In the genomic region with DNA sequence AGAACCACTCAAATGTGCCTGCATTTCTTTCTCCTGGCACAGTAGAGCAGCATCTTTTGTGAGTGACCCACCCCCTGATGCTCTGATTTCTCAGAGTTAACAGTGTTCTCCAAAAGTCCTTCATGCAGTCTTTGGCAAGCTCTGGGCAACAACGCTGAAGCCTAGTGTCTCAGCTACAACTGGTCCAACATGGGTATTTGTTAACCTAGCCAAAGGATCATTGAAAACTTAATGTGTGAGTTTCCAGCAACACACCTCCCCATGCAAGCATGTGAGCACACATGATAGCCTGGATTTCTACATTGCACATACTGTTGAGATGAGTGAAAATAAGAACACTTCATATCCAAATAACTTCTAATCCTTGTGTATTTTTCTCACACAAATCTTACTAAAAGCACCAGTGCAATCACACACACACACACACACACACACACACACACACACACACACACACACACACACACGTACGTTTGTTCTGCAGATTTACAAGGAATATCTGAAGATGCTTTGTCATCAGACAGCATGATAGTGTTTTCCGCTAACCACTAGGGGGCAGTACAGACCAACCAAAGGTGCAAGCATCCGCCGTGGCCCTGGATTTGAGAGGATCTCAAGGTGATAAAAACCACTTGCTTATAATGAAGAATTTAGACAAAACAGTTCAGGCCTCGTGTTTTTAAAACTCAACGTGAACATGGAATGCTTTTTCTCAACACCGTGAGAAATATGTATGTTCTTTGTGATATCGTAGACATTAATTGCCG, we compare ENCODE assay signal across 7 mouse cellular contexts. TPM values are rescaled to one million over a fixed set of nuclear protein-coding genes. Genes with fewer than 3 reads are reported as not detected.
DNase-seq lines count a peak whose midpoint lies in the region; ATAC-seq and TF ChIP-seq lines count a peak whose summit lies in the region.

No protein-coding gene starts in this region.

- no peak overlapping the region for H3K4me3 ChIP-seq in forebrain, postnatal 0 days (ENCODE audit: low read depth, low read length)
- H3K4me3 ChIP-seq in hindbrain, embryonic 14.5 days (replicated peaks; ENCODE audit: low read length), result no peak overlapping the region

- H3K36me3 ChIP-seq in forebrain, postnatal 0 days (ENCODE audit: insufficient read depth), result no peaks in the 10 kb centered on the region
- no peaks in the 10 kb centered on the region for H3K36me3 ChIP-seq in hindbrain, embryonic 14.5 days (replicated peaks; ENCODE audit: control insufficient read depth, insufficient read depth)

- no peak overlapping the region for H3K4me2 ChIP-seq in forebrain, postnatal 0 days (ENCODE audit: low read depth)
- no peak overlapping the region for H3K4me2 ChIP-seq in hindbrain, embryonic 14.5 days (replicated peaks)

- H3K4me1 ChIP-seq in forebrain, postnatal 0 days (ENCODE audit: insufficient read depth), result no peaks in the 10 kb centered on the region
- peaks cover 7% of the 10 kb centered on the region for H3K4me1 ChIP-seq in hindbrain, embryonic 14.5 days (replicated peaks; ENCODE audit: control insufficient read depth, insufficient read depth, low read length)

- no peak overlapping the region for H3K9ac ChIP-seq in forebrain, postnatal 0 days
- no peak overlapping the region for H3K9ac ChIP-seq in hindbrain, embryonic 14.5 days

- H3K9me3 ChIP-seq in forebrain, postnatal 0 days (ENCODE audit: low read length), result no peaks in the 10 kb centered on the region
- H3K9me3 ChIP-seq in hindbrain, embryonic 14.5 days (ENCODE audit: control insufficient read depth, low read length), result no peaks in the 10 kb centered on the region

- H3K27me3 ChIP-seq in forebrain, postnatal 0 days (ENCODE audit: insufficient read depth, low read length), result no peaks in the 10 kb centered on the region
- H3K27me3 ChIP-seq in hindbrain, embryonic 14.5 days (ENCODE audit: control insufficient read depth, insufficient read depth, low read length), result no peaks in the 10 kb centered on the region

- WGBS in forebrain, postnatal 0 days, result 17% methylated on average over 11 of the region's 11 CpGs
- WGBS in hindbrain, embryonic 14.5 days, result 21% methylated on average over 11 of the region's 11 CpGs

- no peak overlapping the region for H3K27ac ChIP-seq in forebrain, postnatal 0 days (ENCODE audit: low read depth, low read length)
- no peak overlapping the region for H3K27ac ChIP-seq in hindbrain, embryonic 14.5 days

- peak; percentile 91 for ATAC-seq in forebrain, postnatal 0 days
- ATAC-seq in hindbrain, embryonic 14.5 days (ENCODE audit: low FRiP score), result peak; percentile 68; the same call in 1 of the 2 replicates
- ATAC-seq in megakaryocyte progenitor cell, adult 5-6 weeks (replicated peaks; ENCODE audit: poor library complexity), result peak; percentile 97

- TF ChIP-seq CTCF in forebrain, postnatal 0 days (IDR thresholded peaks at IDR 0.05; ENCODE audit: low read depth), result peak; percentile 95

- DNase-seq in R1 (ENCODE audit: low read depth, low spot score), result peak; percentile 84
- peak; percentile 68 for DNase-seq in cerebellum, adult 11-12 months
- peak; percentile 94 for DNase-seq in forebrain, postnatal 0 days
- DNase-seq in hindbrain, embryonic 14.5 days (ENCODE audit: low spot score), result peak; percentile 96
- peak; percentile 66 to 80 for DNase-seq in layer of hippocampus, postnatal 36 days
- DNase-seq in right cerebral cortex, postnatal 25 days, result peak; percentile 69

RNA-seq across cellular contexts. Expression of gene Dapl1, which starts 56.9 kb away (rescaled TPM):
- 1.00 TPM in 1 of 2 replicates, not detected in the other for total RNA-seq in forebrain, postnatal 0 days (2014; rRNA removed)
- 2.2 and 2.3 TPM in 2 replicates for polyA plus RNA-seq in forebrain, postnatal 0 days (2015; fragmentation: Nextera tagmentation; extraction: Ambion mirVana)
- 0.53 TPM in 1 of 2 replicates, not detected in the other for polyA plus RNA-seq in hindbrain, embryonic 14.5 days (2014; fragmentation: Nextera tagmentation; extraction: Ambion mirVana)
- not detected for total RNA-seq in layer of hippocampus, postnatal 36 days (2021)
- total RNA-seq in megakaryocyte progenitor cell, adult 5-6 weeks (2015), result not detected in 2 replicates
- total RNA-seq in megakaryocyte progenitor cell, adult 5-6 weeks (2017), result not detected in 2 replicates
